Mouse (Mus musculus): ENCODE measurements at regions not wholly inside any gene's neighbourhood (a gene's known extent, or its start where the extent isn't known, plus 50 kb on each side); places are given as distances from the start of the nearest gene placed in this dataset.

- ATAC-seq (ENCODE audit: low read depth), result peak; percentile 50; the same call in 1 of the 2 replicates
- Histone ChIP-seq H3K27ac (ENCODE audit: low read depth, low read length) (no peak overlapping the region), H3K9ac (replicated peaks; ENCODE audit: low read depth, low read length) (no peak overlapping the region), H3K36me3 (ENCODE audit: control insufficient read depth, insufficient read depth, low read length) (no peaks in the 10 kb centered on the region), H3K4me1 (ENCODE audit: control insufficient read depth, insufficient read depth, low read length) (no peaks in the 10 kb centered on the region), H3K4me3 (ENCODE audit: low read depth, low read length) (no peak overlapping the region), H3K9me3 (ENCODE audit: control insufficient read depth, low read length) (no peaks in the 10 kb centered on the region), H3K4me2 (ENCODE audit: low read depth, low read length) (no peak overlapping the region), H3K27me3 (ENCODE audit: control insufficient read depth, insufficient read depth, low read length) (no peaks in the 10 kb centered on the region)
- 15% methylated on average over 3 of the region's 3 CpGs for WGBS
Observed at GRCm38 (mm10) chr13:69062692-69063233, 63.4 kb upstream of the Adcy2 start.

DNA sequence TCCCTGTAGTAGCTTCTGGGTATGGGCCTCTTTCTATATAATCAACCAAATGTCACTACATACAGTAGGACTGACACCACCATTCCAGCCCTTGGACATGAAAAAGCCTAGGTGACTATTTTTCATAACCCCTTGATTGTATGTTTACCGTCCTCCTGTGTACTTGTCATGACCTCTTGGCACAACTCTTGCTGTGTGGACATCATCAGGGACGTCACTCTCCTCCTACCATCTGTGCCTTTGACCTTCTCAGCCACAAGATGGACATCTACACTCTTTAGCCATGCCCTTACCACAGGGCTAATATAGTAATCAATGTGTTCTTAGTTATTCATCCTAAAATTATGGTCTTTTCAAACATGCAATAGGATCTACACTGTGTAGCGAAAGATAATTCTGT, 62.1 kb upstream of the Adcy2 start:
- Histone ChIP-seq H3K4me1 (ENCODE audit: control insufficient read depth, insufficient read depth, low read length) (no peaks in the 10 kb centered on the region), H3K27ac (ENCODE audit: low read depth, low read length) (no peak overlapping the region), H3K27me3 (ENCODE audit: control insufficient read depth, insufficient read depth, low read length) (no peaks in the 10 kb centered on the region), H3K36me3 (ENCODE audit: control insufficient read depth, insufficient read depth, low read length) (no peaks in the 10 kb centered on the region), H3K4me3 (ENCODE audit: low read depth, low read length) (no peak overlapping the region), H3K4me2 (ENCODE audit: low read depth, low read length) (no peak overlapping the region), H3K9ac (replicated peaks; ENCODE audit: low read depth, low read length) (no peak overlapping the region), H3K9me3 (ENCODE audit: control insufficient read depth, low read length) (no peaks in the 10 kb centered on the region)
- ATAC-seq (ENCODE audit: low read depth), result no peak
- 95% methylated on average over 3 of the region's 3 CpGs for WGBS

Data from neural tube, embryonic 14.5 days (tissue).